Mouse (Mus musculus) neural tube, embryonic 14.5 days (tissue): ENCODE data around the gene Rad51d. TPM values are rescaled to one million over a fixed set of nuclear protein-coding genes. Genes with fewer than 3 reads are reported as not detected.
"Not testable (repeated sequence)": the region's sequence is repeated elsewhere in the genome, so short reads cannot be mapped to it uniquely, and the experiment has no call there.

ENCODE experiments used
- ATAC-seq: fragments of 200-750 bp; cut with Nextera tagmentation; 2 replicates; pipeline ENCODE4 v1.8.0; 2017; ENCODE audit warnings: low read depth, mild to moderate bottlenecking, moderate TSS enrichment, moderate library complexity
- H3K27ac ChIP-seq: fragments of 300-500 bp; sonication (generic); 2 replicates; pipeline ENCODE4 v1.5.1; 2014; ENCODE audit warnings: low read depth, mild to moderate bottlenecking, control low read depth, low read length, moderate library complexity, mixed read lengths
- H3K27me3 ChIP-seq: fragments of 300-500 bp; sonication (generic); 2 replicates; pipeline ENCODE4 v1.6.1; 2014; ENCODE audit warnings: low read length; ENCODE audit not compliant: control insufficient read depth, insufficient read depth
- H3K36me3 ChIP-seq: fragments of 300-500 bp; sonication (generic); 2 replicates; pipeline ENCODE4 v1.6.1; 2014; ENCODE audit warnings: low read length, mixed read lengths; ENCODE audit not compliant: control insufficient read depth, insufficient read depth
- H3K4me1 ChIP-seq: fragments of 300-500 bp; sonication (generic); 2 replicates; pipeline ENCODE4 v1.6.1; 2014; ENCODE audit warnings: low read length; ENCODE audit not compliant: control insufficient read depth, insufficient read depth
- H3K4me2 ChIP-seq: fragments of 300-500 bp; sonication (generic); 2 replicates; pipeline ENCODE4 v1.6.1; 2014; ENCODE audit warnings: mild to moderate bottlenecking, low read depth, low read length, control low read depth
- H3K4me3 ChIP-seq: fragments of 300-500 bp; sonication (generic); 2 replicates; pipeline ENCODE4 v1.5.1; 2014; ENCODE audit warnings: low read depth, low read length, control low read depth, mixed read lengths
- H3K9ac ChIP-seq: fragments of 300-500 bp; sonication (generic); replicated peaks from 2 replicates; pipeline ENCODE4 v1.6.1; 2014; ENCODE audit warnings: low read depth, mild to moderate bottlenecking, control low read depth, low read length, mixed read lengths
- H3K9me3 ChIP-seq: fragments of 300-500 bp; sonication (generic); 2 replicates; pipeline ENCODE4 v1.6.1; 2016; ENCODE audit warnings: low read length; ENCODE audit not compliant: control insufficient read depth
- WGBS: fragments of 180-500 bp; shearing (Covaris S2); extraction: QIAGEN DNeasy Blood & Tissue Kit; methylation state at CpG from one replicate; pipeline ENCODE4 v1.1.7; 2014; 5-methylcytosine and 5-hydroxymethylcytosine counted together
- polyA plus RNA-seq: library from polyadenylated mRNA; unstranded; fragments of >200 nt; fragmentation: Nextera tagmentation; extraction: Ambion mirVana; gene quantifications from 2 replicates; pipeline ENCODE4 v1.2.1, GENCODE M21; 2014

The Rad51d gene
- polyA plus RNA-seq: 13.4 and 14.4 TPM in 2 replicates

- under 1% methylated on average over 26 of the region's 26 CpGs for WGBS
- no peak within 1 kb of the TSS; the same call in 1 of the 2 replicates for H3K27ac ChIP-seq
- no peaks in the 10 kb centered on the region for H3K36me3 ChIP-seq
- peak within 1 kb of the TSS; percentile 87 for H3K4me2 ChIP-seq
- H3K9me3 ChIP-seq: no peaks in the 10 kb centered on the region
- ATAC-seq: peak; percentile 90
- peak within 1 kb of the TSS; percentile 68 for H3K9ac ChIP-seq
- H3K4me3 ChIP-seq: peak within 1 kb of the TSS; percentile 54
- H3K27me3 ChIP-seq: no peaks in the 10 kb centered on the region
- peaks cover 10% of the 10 kb centered on the region; the same call in 1 of the 2 replicates for H3K4me1 ChIP-seq
These were observed at the start of gene Rad51d for GRCm38 (mm10) chr11:82890342-82890762. Gene Rad51d (minus strand): TSS chr11:82890614.

- Histone ChIP-seq H3K27ac (no peak overlapping the region), H3K9ac (no peak overlapping the region), H3K27me3 (peaks cover 25% of the 10 kb centered on the region), H3K4me1 (no peaks in the 10 kb centered on the region), H3K4me2 (peak overlapping the region; percentile 93), H3K36me3 (no peaks in the 10 kb centered on the region), H3K4me3 (peak overlapping the region; percentile 40), H3K9me3 (no peaks in the 10 kb centered on the region)
- 2% methylated on average over 29 of the region's 29 CpGs for WGBS
- ATAC-seq: no peak
These were observed 42.8 kb upstream of the Rad51d start for GRCm38 (mm10) chr11:82933186-82933585.

GRCm38 (mm10) chr11:82931671-82932450, 41.4 kb upstream of the Rad51d start:
- 1% methylated on average over 102 of the region's 119 CpGs for WGBS
- H3K36me3 ChIP-seq, H3K9me3 ChIP-seq, ATAC-seq, H3K4me1 ChIP-seq, H3K27ac ChIP-seq: not testable (repeated sequence)
- H3K9ac ChIP-seq: peak overlapping the region; percentile 34
- peak overlapping the region; percentile 93 for H3K4me2 ChIP-seq
- peaks cover 25% of the 10 kb centered on the region for H3K27me3 ChIP-seq
- H3K4me3 ChIP-seq: peak overlapping the region; percentile 40

GRCm38 (mm10) chr11:82931161-82931560, 40.7 kb upstream of the Rad51d start:
- Histone ChIP-seq H3K4me2 (peak overlapping the region; percentile 93), H3K27me3 (peaks cover 25% of the 10 kb centered on the region), H3K9ac (peak overlapping the region; percentile 34), H3K4me3 (peak overlapping the region; percentile 40)
- 3% methylated on average over 57 of the region's 63 CpGs for WGBS
- not testable (repeated sequence) for H3K9me3 ChIP-seq, H3K4me1 ChIP-seq, H3K36me3 ChIP-seq, ATAC-seq, H3K27ac ChIP-seq

GRCm38 (mm10) chr11:82930391-82930955, 40.1 kb upstream of the Rad51d start:
- peaks cover 23% of the 10 kb centered on the region for H3K27me3 ChIP-seq

GRCm38 (mm10) chr11:82929633-82929950, 39.2 kb upstream of the Rad51d start:
- no peak for ATAC-seq
- Histone ChIP-seq H3K4me2 (no peak overlapping the region; the same call in 1 of the 2 replicates), H3K9ac (no peak overlapping the region), H3K9me3 (no peaks in the 10 kb centered on the region), H3K4me1 (no peaks in the 10 kb centered on the region), H3K27ac (no peak overlapping the region), H3K36me3 (no peaks in the 10 kb centered on the region), H3K4me3 (0 out of 2 replicates have a peak overlapping the region, but pooled peaks have one; percentile 40), H3K27me3 (peaks cover 22% of the 10 kb centered on the region)
- WGBS: 51% methylated on average over 3 of the region's 3 CpGs

More at GRCm38 (mm10) chr11:82930391-82930955, 40.1 kb upstream of the Rad51d start:
- under 1% methylated on average over 73 of the region's 85 CpGs for WGBS
- Histone ChIP-seq H3K9ac (0 out of 2 replicates have a peak overlapping the region, but pooled peaks have one; percentile 11), H3K4me3 (peak overlapping the region; percentile 40), H3K4me2 (peak overlapping the region; percentile 93)
- not testable (repeated sequence) for H3K9me3 ChIP-seq, ATAC-seq, H3K36me3 ChIP-seq, H3K4me1 ChIP-seq, H3K27ac ChIP-seq

GRCm38 (mm10) chr11:82928897-82929632, 38.7 kb upstream of the Rad51d start:
- H3K36me3 ChIP-seq: no peaks in the 10 kb centered on the region
- no peak overlapping the region for H3K27ac ChIP-seq
- no peaks in the 10 kb centered on the region for H3K4me1 ChIP-seq
- 30% methylated on average over 20 of the region's 20 CpGs for WGBS
- H3K27me3 ChIP-seq: peaks cover 20% of the 10 kb centered on the region
- no peak overlapping the region for H3K4me3 ChIP-seq
- H3K9me3 ChIP-seq: no peaks in the 10 kb centered on the region
- no peak overlapping the region for H3K4me2 ChIP-seq
- no peak for ATAC-seq
- H3K9ac ChIP-seq: no peak overlapping the region

GRCm38 (mm10) chr11:82923910-82924309, 33.5 kb upstream of the Rad51d start:
- not testable (repeated sequence) for H3K4me1 ChIP-seq, ATAC-seq, H3K4me2 ChIP-seq, H3K27ac ChIP-seq, H3K36me3 ChIP-seq, H3K4me3 ChIP-seq, H3K27me3 ChIP-seq, H3K9me3 ChIP-seq, H3K9ac ChIP-seq
- 84% methylated on average over 6 of the region's 6 CpGs for WGBS
